Mouse (Mus musculus) layer of hippocampus, adult 9-11 months (tissue): ENCODE measurements at regions not wholly inside any gene's neighbourhood (a gene's known extent, or its start where the extent isn't known, plus 50 kb on each side); places are given as distances from the start of the nearest gene placed in this dataset.

ENCODE experiments used
- DNase-seq: peaks from one replicate; pipeline ENCODE4 v3.0.0; 2022

DNA sequence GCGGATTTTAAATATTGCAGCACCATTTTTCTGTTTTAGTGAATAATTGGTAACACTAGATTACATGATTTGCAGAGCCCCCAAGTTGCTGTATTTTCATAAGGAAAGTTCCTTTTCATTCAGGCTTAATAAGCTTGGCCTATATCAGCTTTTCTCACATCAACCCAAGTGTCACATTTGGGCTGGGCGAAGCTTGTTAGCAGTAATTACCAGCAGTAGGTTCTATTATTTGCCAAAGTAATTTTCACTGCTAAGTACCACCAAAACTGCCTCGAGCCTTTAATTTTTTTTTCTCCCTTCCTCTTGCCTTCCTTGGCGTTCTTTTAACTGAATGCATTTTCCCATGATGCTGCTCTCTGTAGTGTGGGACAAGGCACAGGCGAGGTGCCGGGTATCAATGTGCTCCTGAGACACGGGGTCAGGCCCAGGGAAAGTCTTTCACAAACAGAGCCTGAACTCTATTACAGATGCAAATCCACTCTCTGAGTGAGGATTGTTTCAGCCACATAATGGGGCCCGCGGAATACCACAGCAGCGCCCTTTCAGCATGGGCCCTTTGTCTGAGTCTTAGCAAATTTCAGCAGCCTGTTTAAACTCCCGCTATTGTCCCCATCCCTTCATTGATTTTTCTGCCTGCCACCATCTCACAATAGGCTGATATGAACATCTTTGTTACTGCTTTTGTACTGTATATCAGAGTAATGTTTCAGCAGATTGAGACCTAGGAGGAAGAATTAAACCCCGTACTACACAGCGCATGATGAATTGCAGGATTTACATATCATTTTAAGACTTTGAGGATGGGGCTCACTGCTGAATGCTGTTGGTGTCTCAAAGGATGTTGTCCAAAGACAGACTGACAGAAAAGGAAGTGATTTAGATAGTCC lies 205.1 kb upstream of the Epha3 start:
- DNase-seq, result peak; percentile 6

DNA sequence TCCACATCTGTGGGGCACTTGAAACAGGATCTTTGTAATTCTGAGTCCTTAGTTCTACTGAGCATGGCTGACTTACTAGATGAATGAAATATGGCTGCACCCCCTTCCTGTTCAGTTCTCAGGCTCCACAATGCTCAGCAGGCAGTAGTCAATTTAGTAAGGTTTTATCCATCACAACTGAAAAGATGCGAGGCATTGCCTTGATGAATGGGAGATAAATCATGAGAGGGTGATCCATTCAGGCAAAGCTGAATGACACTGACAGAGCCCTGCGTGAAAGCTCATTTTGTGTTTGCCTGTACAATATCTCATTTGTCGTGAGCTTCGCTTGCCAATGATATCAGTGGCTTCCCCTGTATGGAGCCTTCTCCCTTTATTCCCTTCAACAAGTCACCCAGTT lies 198.6 kb upstream of the Epha3 start:
- no peak for DNase-seq

DNA sequence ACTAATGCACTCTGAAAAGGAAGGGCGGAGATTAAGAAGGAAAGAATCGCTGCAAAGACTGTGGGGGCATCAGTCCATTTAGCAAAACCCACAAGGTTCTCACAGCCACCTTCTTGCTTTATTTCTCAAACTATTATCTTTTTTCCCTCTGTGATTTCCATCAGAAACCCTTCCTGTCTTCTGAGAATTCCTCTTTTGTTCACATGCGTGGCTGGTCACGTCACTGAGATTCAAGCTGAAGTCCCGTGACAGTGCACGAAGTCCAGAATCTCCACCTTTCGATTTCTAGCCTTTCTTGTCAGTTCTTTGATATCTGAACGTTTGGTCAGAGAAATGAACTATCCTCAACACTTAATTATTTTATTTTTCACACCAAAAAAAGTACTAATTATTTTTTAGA lies 194.7 kb upstream of the Epha3 start:
- no peak for DNase-seq

DNA sequence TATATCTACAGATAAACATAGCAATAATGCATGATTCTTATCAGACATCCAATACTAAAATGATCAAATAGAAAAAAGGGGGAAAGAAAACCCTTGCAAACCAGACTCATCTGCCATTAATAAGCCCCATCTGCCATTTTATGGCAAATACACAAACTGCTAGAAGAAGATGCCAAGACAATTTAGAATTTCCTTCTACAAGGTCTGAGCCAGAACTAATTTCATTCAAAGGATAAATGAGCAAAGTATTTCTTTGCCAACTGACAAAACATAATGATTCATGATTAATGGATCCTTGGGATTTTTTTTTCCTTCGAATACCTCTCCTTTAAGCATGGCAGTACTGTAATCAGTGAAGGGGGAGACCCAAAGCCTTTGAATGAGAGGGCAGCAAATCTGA lies 190.4 kb upstream of the Epha3 start:
- no peak for DNase-seq

DNA sequence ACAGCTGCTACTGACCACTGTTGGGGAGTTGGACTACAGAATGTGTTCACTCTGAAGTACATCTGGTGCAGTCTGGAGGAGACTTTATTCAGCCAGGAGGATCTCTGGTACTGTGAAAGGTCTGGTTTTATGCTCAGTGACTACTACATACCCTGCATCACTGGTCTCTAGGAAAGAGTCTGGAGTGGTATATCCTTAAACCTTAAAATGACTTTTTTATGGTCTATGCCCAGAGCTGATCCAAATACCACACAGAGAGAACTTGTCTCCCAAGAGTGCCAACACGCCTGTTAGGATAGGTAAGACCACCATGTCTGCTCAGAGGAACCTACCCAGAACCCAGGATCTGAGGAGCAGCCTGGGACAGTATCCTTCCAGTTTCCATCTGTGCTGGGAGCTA lies 184.1 kb upstream of the Epha3 start:
- DNase-seq, result no peak

DNA sequence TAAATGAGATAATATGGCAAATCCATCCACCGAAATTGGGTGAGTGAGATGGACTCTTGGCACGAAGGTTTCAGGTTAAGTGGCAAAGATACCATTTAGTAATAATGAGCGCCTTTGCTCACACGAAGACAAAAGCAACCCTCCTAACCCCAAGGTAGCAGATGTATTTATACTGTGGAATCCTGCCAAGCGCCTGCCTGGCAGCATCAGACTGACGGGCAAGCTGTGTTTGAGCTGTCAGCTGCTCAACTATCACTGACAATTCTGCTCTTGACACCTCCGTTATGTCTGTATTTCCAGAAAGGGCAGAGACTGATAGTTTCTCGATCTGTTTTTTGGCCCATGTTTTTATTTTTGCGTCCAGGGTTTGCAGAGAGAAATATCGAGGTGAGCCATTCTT lies 169.1 kb upstream of the Epha3 start:
- peak; percentile 25 for DNase-seq

DNA sequence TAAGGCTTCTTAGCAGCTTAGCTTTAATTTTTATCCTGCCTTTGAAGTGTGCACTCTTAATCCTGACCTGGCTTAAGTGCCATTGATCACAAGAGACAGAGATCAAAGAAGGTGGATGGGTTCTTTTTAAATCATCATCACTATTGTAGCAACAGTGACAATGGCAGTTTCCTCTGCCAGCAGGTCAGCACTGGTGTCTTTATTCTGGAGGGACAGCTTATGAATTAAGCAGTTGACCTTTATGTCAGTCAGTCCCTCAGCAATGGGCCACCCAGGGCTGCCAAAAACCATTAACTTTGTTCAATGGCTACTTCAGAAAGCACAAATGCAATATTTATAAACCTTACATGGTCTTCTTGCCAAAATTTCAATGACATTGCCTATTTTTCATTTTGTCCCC lies 160.0 kb upstream of the Epha3 start:
- DNase-seq, result no peak

DNA sequence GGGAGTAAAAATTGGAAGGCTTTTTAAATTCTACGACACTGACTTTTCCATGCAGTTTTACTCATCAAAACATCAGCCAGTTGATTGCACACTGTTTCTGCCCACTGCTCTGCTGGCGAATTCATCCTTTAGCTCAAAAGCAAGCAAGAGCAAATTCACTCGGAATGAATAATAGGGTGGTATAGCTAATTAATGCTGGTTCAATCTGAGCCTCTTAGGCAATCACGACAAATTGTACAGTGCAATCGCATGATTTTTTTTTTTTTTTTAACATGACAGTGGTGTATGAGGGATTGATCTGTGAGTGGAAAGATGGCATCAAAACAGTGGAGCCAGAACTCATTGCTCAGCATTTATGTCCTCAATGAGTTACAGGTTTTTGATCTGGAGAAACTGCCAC lies 136.9 kb upstream of the Epha3 start:
- DNase-seq, result peak; percentile 20

DNA sequence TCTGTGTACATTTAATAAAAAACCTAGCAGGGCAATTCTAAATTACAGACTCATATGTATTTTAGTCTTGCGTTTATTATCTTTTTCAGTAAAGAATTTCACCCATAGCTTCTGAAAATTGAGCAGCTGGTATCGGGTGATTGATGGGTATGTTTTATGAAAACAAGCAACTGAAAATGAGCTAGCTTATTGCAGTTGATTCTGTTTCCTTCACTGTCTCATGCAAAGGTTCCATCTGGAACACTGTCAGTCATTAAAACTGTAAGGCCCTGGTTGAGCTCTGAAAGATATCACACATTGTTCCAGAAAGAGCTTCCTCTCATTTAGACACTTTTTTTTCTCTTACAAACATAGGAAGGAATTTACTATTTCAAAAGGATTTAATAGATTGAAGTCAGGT lies 103.4 kb upstream of the Epha3 start:
- DNase-seq, result peak; percentile 19

DNA sequence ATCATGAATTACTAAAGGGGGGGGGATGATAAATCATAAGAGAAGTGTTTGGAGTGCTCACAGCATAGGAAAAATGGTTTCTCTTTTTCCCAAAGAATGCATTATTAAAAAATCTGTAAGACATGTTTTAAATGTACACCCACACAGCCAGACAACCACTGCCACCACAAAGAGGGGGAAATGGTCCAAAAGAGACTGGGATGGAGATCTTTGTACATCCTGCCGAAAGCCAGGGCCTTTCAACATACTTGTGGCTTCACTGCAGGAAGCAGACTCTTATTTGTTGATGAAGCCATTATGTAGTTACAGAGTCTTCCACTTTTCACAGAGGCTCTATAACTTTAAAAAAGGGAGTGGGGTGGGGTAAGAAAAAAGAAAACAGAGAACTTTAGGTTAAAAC lies 96.8 kb upstream of the Epha3 start:
- DNase-seq, result no peak

DNA sequence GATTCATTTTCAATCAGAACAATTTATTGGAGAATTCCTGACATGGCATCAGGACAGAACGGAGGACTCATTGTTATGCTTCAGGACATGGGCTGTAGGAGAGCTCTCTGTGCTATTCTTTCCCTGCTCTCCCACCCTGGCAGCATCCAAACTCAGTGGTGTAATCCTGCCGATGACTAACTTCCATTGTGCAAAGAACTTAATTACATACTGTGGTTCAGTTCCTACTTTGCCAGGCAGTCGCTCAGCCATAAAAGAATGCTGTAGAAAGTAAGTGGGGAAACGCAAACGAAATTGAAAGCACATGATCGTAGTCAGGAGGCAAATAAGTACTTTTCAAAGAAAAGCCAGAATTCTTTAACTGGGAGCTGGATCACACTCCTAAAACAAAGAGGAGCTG lies 94.2 kb upstream of the Epha3 start:
- DNase-seq, result peak; percentile 14

DNA sequence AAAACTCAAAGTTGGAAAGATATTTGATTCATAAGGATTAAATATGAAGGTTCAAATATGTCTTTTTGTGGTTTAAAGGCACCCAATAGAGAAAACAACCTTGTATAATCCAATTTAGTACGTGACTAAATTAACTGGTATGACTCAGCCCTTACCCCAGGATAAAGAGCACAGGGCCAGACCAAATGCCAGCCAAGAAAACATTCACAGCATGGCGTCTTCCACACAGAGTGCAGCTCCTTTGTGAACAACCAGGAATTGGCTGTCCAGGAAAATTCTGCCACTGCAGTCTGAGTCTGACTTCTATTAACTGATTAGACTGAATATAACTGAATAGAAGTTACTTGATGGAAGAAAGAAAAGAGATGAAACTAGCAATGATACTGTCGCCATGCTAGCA lies 61.2 kb upstream of the Epha3 start:
- DNase-seq, result no peak

DNA sequence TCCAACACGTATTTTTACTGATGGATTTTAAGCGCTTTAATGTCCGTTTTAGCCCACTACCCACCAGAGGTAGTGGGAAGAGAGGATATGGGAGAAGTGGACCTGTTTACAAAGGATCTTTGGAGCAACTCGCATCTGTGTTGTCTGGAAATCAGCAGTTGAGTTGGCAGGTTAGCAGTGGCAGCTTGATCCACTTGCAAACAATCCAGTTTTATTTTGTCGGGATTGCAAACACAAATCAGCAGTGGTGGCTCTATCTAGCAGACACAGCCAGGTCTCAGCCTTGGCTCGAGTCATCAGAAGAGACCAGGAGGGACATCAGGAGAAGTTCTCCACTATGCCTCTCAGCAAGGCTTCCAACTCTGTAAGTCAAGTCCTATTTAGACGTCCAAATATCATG lies 57.2 kb upstream of the Epha3 start:
- no peak for DNase-seq
